Mouse (Mus musculus) small intestine, adult 2 months (tissue): ENCODE data around the gene Robo2. TPM values are rescaled to one million over a fixed set of nuclear protein-coding genes. Genes with fewer than 3 reads are reported as not detected.

ENCODE experiments used
- H3K27ac ChIP-seq: fragments of 200-500 bp; 2 replicates; pipeline ENCODE4 v1.5.1; 2012; ENCODE audit warnings: low read depth, low read length, control low read depth, inconsistent platforms; ENCODE audit not compliant: insufficient read depth
- H3K27me3 ChIP-seq: fragments of 200-500 bp; 2 replicates; pipeline ENCODE4 v1.6.1; 2012; ENCODE audit warnings: mild to moderate bottlenecking, moderate library complexity, low read length, inconsistent platforms; ENCODE audit not compliant: control insufficient read depth, insufficient read depth
- H3K36me3 ChIP-seq: fragments of 200-500 bp; 2 replicates; pipeline ENCODE4 v1.6.1; 2012; ENCODE audit warnings: mild to moderate bottlenecking, low read length, control low read depth, inconsistent platforms; ENCODE audit not compliant: control insufficient read depth, insufficient read depth
- H3K4me1 ChIP-seq: fragments of 200-500 bp; 2 replicates; pipeline ENCODE4 v1.6.1; 2012; ENCODE audit warnings: low read length, inconsistent platforms, mixed read lengths; ENCODE audit not compliant: control insufficient read depth, insufficient read depth, insufficient read length
- H3K4me3 ChIP-seq: fragments of 200-500 bp; 2 replicates; pipeline ENCODE4 v1.5.1; 2012; ENCODE audit warnings: low read depth, mild to moderate bottlenecking, control low read depth, inconsistent platforms, low read length, moderate library complexity
- CTCF ChIP-seq: fragments of 200-500 bp; IDR thresholded peaks from 2 replicates; pipeline ENCODE4 v1.5.1; 2012; ENCODE audit warnings: low read depth, mild to moderate bottlenecking, control low read depth, inconsistent platforms, low read length, moderate library complexity, mixed read lengths; ENCODE audit not compliant: insufficient replicate concordance, insufficient read length; ENCODE audit errors: extremely low read depth
- POLR2A ChIP-seq: fragments of 200-500 bp; IDR thresholded peaks from 2 replicates; pipeline ENCODE4 v1.6.1; 2012; ENCODE audit warnings: low read depth, mild to moderate bottlenecking, control low read depth, inconsistent platforms, low read length, moderate library complexity
- WGBS: fragments of 180-500 bp; shearing (Covaris S2); methylation state at CpG from one replicate; pipeline ENCODE4 v1.1.7; 2018; 5-methylcytosine and 5-hydroxymethylcytosine counted together
- polyA plus RNA-seq: library from polyadenylated mRNA; depleted of rRNA; stranded (reverse); fragments of >200 nt; gene quantifications from 2 replicates; pipeline ENCODE4 v1.2.3, GENCODE M21; 2012

The Robo2 gene
- polyA plus RNA-seq, 1 experiment, result 1.9 TPM

- no peak for TF ChIP-seq POLR2A
- no peak for TF ChIP-seq CTCF
- Histone ChIP-seq H3K4me3 (no peak overlapping the region), H3K4me1 (no peaks in the 10 kb centered on the region), H3K27me3 (no peaks in the 10 kb centered on the region), H3K27ac (no peak overlapping the region), H3K36me3 (no peaks in the 10 kb centered on the region)
- WGBS, result 75% methylated on average over 9 of the region's 9 CpGs
Observed at GRCm38 (mm10) chr16:74338969-74339630, 72.5 kb downstream of the Robo2 start.

GRCm38 (mm10) chr16:74321666-74322371 is 89.8 kb downstream of the Robo2 start:
- no peak overlapping the region for H3K27ac ChIP-seq
- no peak overlapping the region for H3K4me3 ChIP-seq
- H3K27me3 ChIP-seq, result no peaks in the 10 kb centered on the region
- no peaks in the 10 kb centered on the region for H3K36me3 ChIP-seq
- WGBS, result 68% methylated on average over 9 of the region's 9 CpGs
- no peaks in the 10 kb centered on the region for H3K4me1 ChIP-seq
- no peak for TF ChIP-seq POLR2A
- no peak for TF ChIP-seq CTCF

- TF ChIP-seq CTCF (no peak), POLR2A (no peak)
- Histone ChIP-seq H3K27me3 (no peaks in the 10 kb centered on the region), H3K4me1 (no peaks in the 10 kb centered on the region), H3K36me3 (no peaks in the 10 kb centered on the region), H3K27ac (no peak overlapping the region), H3K4me3 (no peak overlapping the region)
- 58% methylated on average over 7 of the region's 7 CpGs for WGBS
Observed at GRCm38 (mm10) chr16:74316150-74316549, 95.5 kb downstream of the Robo2 start.

GRCm38 (mm10) chr16:74313222-74313621 is 98.4 kb downstream of the Robo2 start:
- H3K4me1 ChIP-seq, result no peaks in the 10 kb centered on the region
- no peaks in the 10 kb centered on the region for H3K27me3 ChIP-seq
- H3K4me3 ChIP-seq, result no peak overlapping the region
- WGBS, result 74% methylated on average over 4 of the region's 4 CpGs
- H3K27ac ChIP-seq, result no peak overlapping the region
- TF ChIP-seq POLR2A (no peak), CTCF (no peak)
- no peaks in the 10 kb centered on the region for H3K36me3 ChIP-seq

- Histone ChIP-seq H3K4me3 (no peak overlapping the region), H3K27me3 (no peaks in the 10 kb centered on the region), H3K27ac (no peak overlapping the region), H3K4me1 (no peaks in the 10 kb centered on the region), H3K36me3 (no peaks in the 10 kb centered on the region)
- WGBS, result 69% methylated on average over 6 of the region's 6 CpGs
- no peak for TF ChIP-seq CTCF
- TF ChIP-seq POLR2A, result no peak
Observed at GRCm38 (mm10) chr16:74307543-74307887, 104.1 kb downstream of the Robo2 start.

GRCm38 (mm10) chr16:74306876-74307542 is 104.6 kb downstream of the Robo2 start:
- TF ChIP-seq POLR2A, result no peak
- TF ChIP-seq CTCF, result no peak
- H3K4me3 ChIP-seq, result no peak overlapping the region
- 70% methylated on average over 5 of the region's 5 CpGs for WGBS
- no peaks in the 10 kb centered on the region for H3K4me1 ChIP-seq
- H3K36me3 ChIP-seq, result no peaks in the 10 kb centered on the region
- no peaks in the 10 kb centered on the region for H3K27me3 ChIP-seq
- no peak overlapping the region for H3K27ac ChIP-seq

- Histone ChIP-seq H3K36me3 (no peaks in the 10 kb centered on the region), H3K4me1 (no peaks in the 10 kb centered on the region), H3K4me3 (no peak overlapping the region), H3K27me3 (no peaks in the 10 kb centered on the region), H3K27ac (no peak overlapping the region)
- no peak for TF ChIP-seq POLR2A
- TF ChIP-seq CTCF, result no peak
- 86% methylated on average over 8 of the region's 8 CpGs for WGBS
Observed at GRCm38 (mm10) chr16:74287878-74288277, 123.7 kb downstream of the Robo2 start.
